In genomic region chr10:33080254-33080653, GRCm38 (mm10) we compare ENCODE assay signal across 23 mouse cellular contexts. TPM values are rescaled to one million over a fixed set of nuclear protein-coding genes. Genes with fewer than 3 reads are reported as not detected.
DNase-seq lines count a peak whose midpoint lies in the region; ATAC-seq and TF ChIP-seq lines count a peak whose summit lies in the region.
"Had no signal": no experiment of that assay in that cellular context is flagged by ENCODE, and none has a peak within 500 bp of the region (broad histone marks: within the 10 kb centered on the region; RNA-seq: fewer than 3 reads in every experiment).

Gene Trdn (plus strand): TSS chr10:33080554.

- no peaks in the 10 kb centered on the region for H3K36me3 ChIP-seq in limb, embryonic 13.5 days
- H3K36me3 ChIP-seq in limb, embryonic 10.5 days, result no peaks in the 10 kb centered on the region
- no peaks in the 10 kb centered on the region for H3K36me3 ChIP-seq in heart, embryonic 15.5 days
- no peaks in the 10 kb centered on the region for H3K36me3 ChIP-seq in myocyte (ENCODE audit: control insufficient read depth, insufficient read depth)
- no peaks in the 10 kb centered on the region for H3K36me3 ChIP-seq in thymus, adult 2 months (ENCODE audit: control insufficient read depth, insufficient read depth, low read length)
- H3K36me3 ChIP-seq: neural tube, embryonic 13.5 days had no signal

- DNase-seq in limb, embryonic 10.5 days (ENCODE audit: low spot score), result no peak
- DNase-seq in gastrocnemius, postnatal 25 days, result no peak
- no peak for DNase-seq in embryo, embryonic 11 days
- no peak for DNase-seq in thymus, adult 2 months
- DNase-seq: B cell, adult 2 months; cerebellum, adult 11-12 months; kidney, adult 18-20 months; kidney, postnatal 25 days; right cerebral cortex, postnatal 4 days; thymus, postnatal 14 days had no signal

- H3K9ac ChIP-seq in limb, embryonic 13.5 days, result no peak within 1 kb of the TSS
- no peak within 1 kb of the TSS for H3K9ac ChIP-seq in heart, embryonic 15.5 days
- H3K9ac ChIP-seq: forebrain, embryonic 13.5 days; hindbrain, embryonic 14.5 days; lung, embryonic 14.5 days; neural tube, embryonic 13.5 days had no signal

- H3K4me2 ChIP-seq in limb, embryonic 13.5 days (replicated peaks), result no peak within 1 kb of the TSS
- no peak within 1 kb of the TSS for H3K4me2 ChIP-seq in heart, embryonic 15.5 days
- no peak within 1 kb of the TSS for H3K4me2 ChIP-seq in myocyte (ENCODE audit: low read depth)
- H3K4me2 ChIP-seq: forebrain, embryonic 13.5 days; hindbrain, embryonic 14.5 days; liver, embryonic 11.5 days; lung, embryonic 14.5 days; neural tube, embryonic 13.5 days had no signal

- H3ac ChIP-seq in myocyte (ENCODE audit: control insufficient read depth, insufficient read length), result no peak within 1 kb of the TSS

- TF ChIP-seq POLR2A in myocyte (IDR thresholded peaks at IDR 0.05; ENCODE audit: insufficient read length, low read depth), result no peak
- no peak for TF ChIP-seq POLR2A in thymus, adult 2 months (IDR thresholded peaks at IDR 0.05; ENCODE audit: control insufficient read depth, extremely low read depth, insufficient read depth, low read length, poor library complexity)

- no peak within 1 kb of the TSS for H3K4me3 ChIP-seq in limb, embryonic 13.5 days
- no peak within 1 kb of the TSS for H3K4me3 ChIP-seq in limb, embryonic 10.5 days
- no peak within 1 kb of the TSS for H3K4me3 ChIP-seq in heart, embryonic 15.5 days
- H3K4me3 ChIP-seq in myocyte, result no peak within 1 kb of the TSS
- H3K4me3 ChIP-seq in thymus, adult 2 months (ENCODE audit: control insufficient read depth, insufficient read depth, low read length), result no peak within 1 kb of the TSS
- H3K4me3 ChIP-seq: forebrain, embryonic 13.5 days; neural tube, embryonic 13.5 days had no signal

- no peaks in the 10 kb centered on the region for H3K4me1 ChIP-seq in limb, embryonic 13.5 days
- H3K4me1 ChIP-seq in limb, embryonic 10.5 days, result no peaks in the 10 kb centered on the region
- peaks cover 5% of the 10 kb centered on the region for H3K4me1 ChIP-seq in heart, embryonic 15.5 days (replicated peaks)
- H3K4me1 ChIP-seq in thymus, adult 2 months (replicated peaks; ENCODE audit: control insufficient read depth, insufficient read depth, low read length), result no peaks in the 10 kb centered on the region
- H3K4me1 ChIP-seq: neural tube, embryonic 13.5 days had no signal

- WGBS in limb, embryonic 13.5 days, result 91% methylated on average over 1 of the region's 1 CpGs
- 86% methylated on average over 1 of the region's 1 CpGs for WGBS in limb, embryonic 10.5 days
- 73% methylated on average over 1 of the region's 1 CpGs for WGBS in heart, embryonic 15.5 days
- 72% methylated on average over 1 of the region's 1 CpGs for WGBS in thymus, adult 2 months

- no peaks in the 10 kb centered on the region for H3K27me3 ChIP-seq in limb, embryonic 13.5 days
- no peaks in the 10 kb centered on the region for H3K27me3 ChIP-seq in limb, embryonic 10.5 days (ENCODE audit: low read depth, poor library complexity, severe bottlenecking)
- H3K27me3 ChIP-seq in heart, embryonic 15.5 days, result no peaks in the 10 kb centered on the region
- no peaks in the 10 kb centered on the region for H3K27me3 ChIP-seq in myocyte (ENCODE audit: control insufficient read depth, insufficient read depth, insufficient read length)
- H3K27me3 ChIP-seq in thymus, adult 2 months (ENCODE audit: control insufficient read depth, insufficient read depth, low read length), result no peaks in the 10 kb centered on the region
- H3K27me3 ChIP-seq: forebrain, embryonic 13.5 days; neural tube, embryonic 13.5 days; Patski had no signal

- H3K79me2 ChIP-seq in myocyte (ENCODE audit: control insufficient read depth, insufficient read depth), result no peaks in the 10 kb centered on the region

- no peak for TF ChIP-seq CTCF in thymus, adult 2 months (IDR thresholded peaks at IDR 0.05; ENCODE audit: borderline replicate concordance, control insufficient read depth, extremely low read depth, insufficient read depth, low read length, poor library complexity)

- no peak for ATAC-seq in limb, embryonic 13.5 days (ENCODE audit: low FRiP score, low read depth)
- no peak for ATAC-seq in heart, embryonic 15.5 days (replicated peaks; ENCODE audit: insufficient number of reproducible peaks, insufficient read depth, low FRiP score, low read depth)
- ATAC-seq: forebrain, embryonic 13.5 days; midbrain, embryonic 16.5 days; Patski had no signal

- H3K9me3 ChIP-seq in limb, embryonic 13.5 days, result no peaks in the 10 kb centered on the region
- no peaks in the 10 kb centered on the region for H3K9me3 ChIP-seq in limb, embryonic 10.5 days (replicated peaks)
- no peaks in the 10 kb centered on the region for H3K9me3 ChIP-seq in heart, embryonic 15.5 days (replicated peaks)
- H3K9me3 ChIP-seq: forebrain, embryonic 13.5 days; neural tube, embryonic 13.5 days had no signal

- H3K27ac ChIP-seq in limb, embryonic 13.5 days, result no peak within 1 kb of the TSS
- H3K27ac ChIP-seq in limb, embryonic 10.5 days, result no peak within 1 kb of the TSS
- H3K27ac ChIP-seq in heart, embryonic 15.5 days, result no peak within 1 kb of the TSS
- no peak within 1 kb of the TSS for H3K27ac ChIP-seq in thymus, adult 2 months (ENCODE audit: control insufficient read depth, insufficient read depth, low read length)
- H3K27ac ChIP-seq: hindbrain, embryonic 14.5 days; neural tube, embryonic 13.5 days had no signal

TF ChIP-seq in myocyte, 11 proteins besides CTCF, POLR2A, EP300 and RAD21:
- TF ChIP-seq E2F4 (IDR thresholded peaks at IDR 0.05; ENCODE audit: insufficient read depth), result no peak
- TF ChIP-seq SRF (IDR thresholded peaks at IDR 0.05; ENCODE audit: control insufficient read depth, insufficient read length, low read depth), result no peak
- TF ChIP-seq MYOG (IDR thresholded peaks at IDR 0.05; ENCODE audit: control insufficient read depth in 1 of 3, insufficient read depth in 1 of 3, insufficient read length in 2 of 3, low read depth in 2 of 3), result no peak
- no peak for TF ChIP-seq MYOD1 (IDR thresholded peaks at IDR 0.05; ENCODE audit: control insufficient read depth in 1 of 3, insufficient read length in 2 of 3, low read depth in 2 of 3)
- TF ChIP-seq REST (IDR thresholded peaks at IDR 0.05; ENCODE audit: insufficient read depth, insufficient read length), result no peak
- no peak for TF ChIP-seq TCF12 (IDR thresholded peaks at IDR 0.05; ENCODE audit: insufficient read depth, poor library complexity, severe bottlenecking)
- TF ChIP-seq POLR2AphosphoS2 (IDR thresholded peaks at IDR 0.05; ENCODE audit: insufficient read length, low read depth), result no peak
- no peak for TF ChIP-seq MAX (IDR thresholded peaks at IDR 0.05; ENCODE audit: low read depth)
- no peak for TF ChIP-seq CEBPB (IDR thresholded peaks at IDR 0.05; ENCODE audit: insufficient read depth, poor library complexity, severe bottlenecking)
- no peak for TF ChIP-seq USF1 (IDR thresholded peaks at IDR 0.05; ENCODE audit: low read depth)
- no peak for TF ChIP-seq TCF3 (IDR thresholded peaks at IDR 0.05; ENCODE audit: insufficient read length, low read depth)

RNA-seq across cellular contexts. Expression of gene Trdn, which starts in this region (rescaled TPM):
- 9.7 and 10.7 TPM in 2 replicates for polyA plus RNA-seq in limb, embryonic 13.5 days (2015; fragmentation: Nextera tagmentation; extraction: Ambion mirVana)
- 0.10 TPM in 1 of 2 replicates, not detected in the other for polyA plus RNA-seq in limb, embryonic 10.5 days (2016; fragmentation: Nextera tagmentation; extraction: Ambion mirVana)
- total RNA-seq in gastrocnemius, postnatal 25 days (2021), result 1,000 to 10,000 TPM; 1,410 to 1,477 TPM
- polyA plus RNA-seq in heart, embryonic 15.5 days (2015; fragmentation: Nextera tagmentation; extraction: Ambion mirVana), result 196 and 308 TPM in 2 replicates
- polyA plus RNA-seq in myocyte (2012; fragmentation: generic; extraction: Trizol), result 10.8 TPM
- 0.13 and 2.2 TPM in 2 replicates for polyA plus RNA-seq in thymus, adult 2 months (2012; rRNA removed)
- total RNA-seq: common myeloid progenitor, adult 5-6 weeks; layer of hippocampus, postnatal 14 days; megakaryocyte progenitor cell, adult 5-6 weeks had no signal
- polyA plus RNA-seq: Patski had no signal

Comparison
In these comparisons a context has a peak if more than half of its experiments do, and no peak if none do; other contexts are left out.
1. RNA of gene Trdn (polyA plus RNA-seq): 196 to 308 TPM in heart, embryonic 15.5 days; 10.8 TPM in myocyte (single experiment), 9.7 to 10.7 TPM in limb, embryonic 13.5 days, 0.13 to 2.2 TPM in thymus, adult 2 months and 0.10 TPM in limb, embryonic 10.5 days; every median in the first group is over 10 times any median in the second.